In the genomic region with DNA sequence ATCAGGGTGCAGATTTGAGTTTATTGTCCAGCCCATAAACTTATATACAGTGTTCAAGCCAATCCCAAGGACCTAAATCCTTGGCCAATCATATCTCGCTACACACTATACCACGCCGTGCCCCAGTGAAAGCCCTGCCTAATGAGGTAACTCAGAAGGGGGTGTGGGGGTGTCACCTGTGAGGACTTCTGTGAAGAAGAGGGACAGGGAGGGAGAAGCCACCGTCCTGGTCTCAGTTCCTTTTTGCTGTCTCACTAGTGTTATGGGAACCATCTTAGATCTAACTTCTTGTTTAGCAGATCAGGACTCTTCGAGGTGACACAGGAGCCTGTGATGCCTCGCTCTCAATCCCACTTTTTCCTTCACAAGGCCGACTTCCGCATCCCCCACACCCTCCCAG, we compare ENCODE assay signal across 20 mouse cellular contexts. TPM values are rescaled to one million over a fixed set of nuclear protein-coding genes. Genes with fewer than 3 reads are reported as not detected.
A peak's percentile ranks its signal among the peaks of the same experiment; 100 is the strongest.
DNase-seq lines count a peak whose midpoint lies in the region; ATAC-seq lines count a peak whose summit lies in the region.
"Had no signal": no experiment of that assay in that cellular context is flagged by ENCODE, and none has a peak within 500 bp of the region (broad histone marks: within the 10 kb centered on the region; RNA-seq: fewer than 3 reads in every experiment).

No protein-coding gene starts in this region.

- H3K9ac ChIP-seq in liver, embryonic 16.5 days (ENCODE audit: low read depth, low read length): no peak overlapping the region
- H3K9ac ChIP-seq: embryonic facial prominence, embryonic 12.5 days; forebrain, embryonic 12.5 days; heart, embryonic 13.5 days; hindbrain, embryonic 12.5 days had no signal

- no peaks in the 10 kb centered on the region for H3K36me3 ChIP-seq in liver, embryonic 16.5 days (ENCODE audit: control insufficient read depth, insufficient read depth)
- H3K36me3 ChIP-seq: embryonic facial prominence, embryonic 12.5 days; forebrain, embryonic 12.5 days; heart, embryonic 13.5 days; hindbrain, embryonic 12.5 days had no signal

- no peaks in the 10 kb centered on the region for H3K9me3 ChIP-seq in liver, embryonic 16.5 days (replicated peaks; ENCODE audit: control insufficient read depth, low read length)
- H3K9me3 ChIP-seq: embryonic facial prominence, embryonic 12.5 days; forebrain, embryonic 12.5 days; heart, embryonic 13.5 days; hindbrain, embryonic 12.5 days had no signal

- H3K4me3 ChIP-seq in liver, embryonic 16.5 days (ENCODE audit: low read depth, low read length): no peak overlapping the region
- H3K4me3 ChIP-seq: embryonic facial prominence, embryonic 12.5 days; forebrain, embryonic 12.5 days; heart, embryonic 13.5 days; hindbrain, embryonic 12.5 days had no signal

- no peak overlapping the region for H3K27ac ChIP-seq in liver, embryonic 16.5 days (ENCODE audit: low read length)
- H3K27ac ChIP-seq: embryonic facial prominence, embryonic 12.5 days; forebrain, embryonic 12.5 days; heart, embryonic 13.5 days; hindbrain, embryonic 12.5 days had no signal

- 76% methylated on average over 8 of the region's 8 CpGs for WGBS in liver, embryonic 16.5 days (ENCODE audit: insufficient replicate concordance)

- no peaks in the 10 kb centered on the region for H3K27me3 ChIP-seq in liver, embryonic 16.5 days (ENCODE audit: control insufficient read depth, insufficient read depth, low read depth, low read length)
- H3K27me3 ChIP-seq: embryonic facial prominence, embryonic 12.5 days; forebrain, embryonic 12.5 days; heart, embryonic 13.5 days; hindbrain, embryonic 12.5 days had no signal

- 0 out of 2 replicates have a peak, but pooled peaks have one; percentile 23 for ATAC-seq in erythroblast, adult 5-6 weeks (replicated peaks; ENCODE audit: low FRiP score, poor library complexity, severe bottlenecking)
- peak; percentile 19; the same call in 1 of the 2 replicates for ATAC-seq in liver, embryonic 16.5 days (ENCODE audit: low read depth)
- ATAC-seq: CD4-positive, CD25-positive, alpha-beta regulatory T cell, adult 4 months; forebrain, embryonic 16.5 days; hindbrain, embryonic 16.5 days had no signal

- no peak overlapping the region for H3K4me2 ChIP-seq in liver, embryonic 16.5 days (ENCODE audit: low read depth, low read length)
- H3K4me2 ChIP-seq: embryonic facial prominence, embryonic 12.5 days; forebrain, embryonic 12.5 days; heart, embryonic 13.5 days; hindbrain, embryonic 12.5 days had no signal

- DNase-seq in spleen, postnatal 36 days (ENCODE audit: low spot score in 2 of 2): peak; percentile 38 to 51
- DNase-seq in spleen, postnatal 14 days (ENCODE audit: low spot score in 2 of 2): no peak
- no peak for DNase-seq in urinary bladder, postnatal 36 days (ENCODE audit: low spot score in 2 of 2)
- DNase-seq in urinary bladder, postnatal 25 days (ENCODE audit: low spot score): no peak
- no peak for DNase-seq in frontal cortex, postnatal 14 days (ENCODE audit: low spot score in 2 of 2)
- DNase-seq: adrenal gland, postnatal 10 days; cerebellum, adult 11 months; cerebellum, adult 8-10 months; cerebellum, postnatal 14 days; gastrocnemius, postnatal 14 days; heart, postnatal 4 days had no signal

- peaks cover 5% of the 10 kb centered on the region for H3K4me1 ChIP-seq in liver, embryonic 16.5 days (ENCODE audit: control insufficient read depth, low read depth, low read length)
- H3K4me1 ChIP-seq: embryonic facial prominence, embryonic 12.5 days; forebrain, embryonic 12.5 days; heart, embryonic 13.5 days; hindbrain, embryonic 12.5 days had no signal

RNA-seq across cellular contexts. Expression of gene Klhdc2, which starts 8.9 kb away (rescaled TPM):
- 47.8 and 63.7 TPM in 2 replicates for total RNA-seq in erythroblast, adult 5-6 weeks (2015; ENCODE audit: low replicate concordance)
- total RNA-seq in erythroblast, adult 5-6 weeks (2017; ENCODE audit: low replicate concordance): 61.5 and 62.0 TPM in 2 replicates
- 68.6 and 76.9 TPM in 2 replicates for polyA plus RNA-seq in liver, embryonic 16.5 days (2015; fragmentation: Nextera tagmentation; extraction: Ambion mirVana)

RNA-seq across cellular contexts. Expression of gene Klhdc1, which starts 46.6 kb away (rescaled TPM):
- total RNA-seq in erythroblast, adult 5-6 weeks (2015; ENCODE audit: low replicate concordance): 0.84 TPM in 1 of 2 replicates, not detected in the other
- 0.60 and 1.3 TPM in 2 replicates for total RNA-seq in erythroblast, adult 5-6 weeks (2017; ENCODE audit: low replicate concordance)
- 2.5 TPM in 2 replicates for polyA plus RNA-seq in liver, embryonic 16.5 days (2015; fragmentation: Nextera tagmentation; extraction: Ambion mirVana)

RNA-seq across cellular contexts. Expression of gene Pole2, which starts 59.5 kb away (rescaled TPM):
- 18.3 and 25.3 TPM in 2 replicates for total RNA-seq in erythroblast, adult 5-6 weeks (2015; ENCODE audit: low replicate concordance)
- total RNA-seq in erythroblast, adult 5-6 weeks (2017; ENCODE audit: low replicate concordance): 13.0 and 21.9 TPM in 2 replicates
- polyA plus RNA-seq in liver, embryonic 16.5 days (2015; fragmentation: Nextera tagmentation; extraction: Ambion mirVana): 15.3 and 18.4 TPM in 2 replicates

Comparison
In these comparisons a context has a peak if more than half of its experiments do, and no peak if none do; other contexts are left out.
1. DNase-seq: peak in spleen, postnatal 36 days (2 of 2); none in spleen, postnatal 14 days (0 of 2), urinary bladder, postnatal 36 days (0 of 2), urinary bladder, postnatal 25 days (single experiment) and frontal cortex, postnatal 14 days (0 of 2).